Mouse (Mus musculus): ENCODE measurements around the gene Myo15b.

DNA sequence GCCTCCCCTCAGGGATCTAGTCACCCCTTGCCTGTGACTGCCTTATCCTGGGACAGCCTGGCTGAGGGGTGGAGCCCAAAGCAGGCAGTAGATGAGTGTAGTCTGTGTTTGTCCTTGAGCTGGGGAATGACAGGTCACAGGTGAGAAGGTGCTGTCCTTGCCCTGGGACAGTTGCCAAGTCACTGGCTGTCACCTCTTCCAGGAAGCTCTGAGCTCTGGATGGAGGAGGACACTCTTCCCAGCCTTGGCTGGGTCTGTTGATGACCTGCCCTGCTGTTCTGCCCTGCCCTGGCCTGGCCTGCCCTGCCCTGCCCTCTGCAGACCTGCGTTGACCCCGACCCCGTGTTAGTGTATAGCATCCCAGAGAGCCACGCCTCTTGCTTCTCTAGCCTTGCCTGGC, 14.2 kb downstream of the Myo15b start:
- no peak for TF ChIP-seq CTCF (conservative IDR thresholded peaks at IDR 0.05; ENCODE audit: low read length)
- no peak for TF ChIP-seq NANOG (IDR thresholded peaks at IDR 0.05; ENCODE audit: borderline replicate concordance, low read length)

Measured in E14TG2a.4 (cell line).